Mouse (Mus musculus) inflammation-experienced regulatory T-cells, adult 6 months (primary cell): ENCODE data around the gene Slc37a4. TPM values are rescaled to one million over a fixed set of nuclear protein-coding genes. Genes with fewer than 3 reads are reported as not detected.
"Not testable (repeated sequence)": the region's sequence is repeated elsewhere in the genome, so short reads cannot be mapped to it uniquely, and the experiment has no call there.

Experiments
- ATAC-seq: one replicate; pipeline ENCODE4 v1.8.0; 2017
- polyA plus RNA-seq, 3 experiments: library from polyadenylated mRNA; unstranded; fragments of 100-300 nt; shearing (Covaris generic); gene quantifications; one replicate each; pipeline ENCODE4 v1.2.1; 2017

Gene Slc37a4
- polyA plus RNA-seq = 10 to 100 TPM; 13.6 to 24.2 (median 18.2) TPM

GRCm38 (mm10) chr9:44396684-44397411 is at the start of gene Slc37a4:
TSS of gene Slc37a4 (plus strand) at chr9:44396852.
- peak; percentile 93 for ATAC-seq

- ATAC-seq = no peak
Observed at GRCm38 (mm10) chr9:44347166-44347565, 49.5 kb upstream of the Slc37a4 start.

- no peak for ATAC-seq
Observed at GRCm38 (mm10) chr9:44347621-44348020, 49.0 kb upstream of the Slc37a4 start.

GRCm38 (mm10) chr9:44348546-44348945 is 48.1 kb upstream of the Slc37a4 start:
- ATAC-seq = no peak

GRCm38 (mm10) chr9:44351396-44351795 is 45.3 kb upstream of the Slc37a4 start:
- no peak for ATAC-seq

- ATAC-seq = no peak
Observed at GRCm38 (mm10) chr9:44352337-44352736, 44.3 kb upstream of the Slc37a4 start.

GRCm38 (mm10) chr9:44353142-44353541 is 43.5 kb upstream of the Slc37a4 start:
- ATAC-seq = no peak

- peak; percentile 39 for ATAC-seq
Observed at GRCm38 (mm10) chr9:44357207-44357606, 39.4 kb upstream of the Slc37a4 start.

- peak; percentile 91 for ATAC-seq
Observed at GRCm38 (mm10) chr9:44361190-44361917, 35.3 kb upstream of the Slc37a4 start, which contains the start of gene Vps11. TSS of gene Vps11 (minus strand) at chr9:44361670.

GRCm38 (mm10) chr9:44361931-44362330 is 34.7 kb upstream of the Slc37a4 start:
- not testable (repeated sequence) for ATAC-seq

- no peak for ATAC-seq
Observed at GRCm38 (mm10) chr9:44364480-44364879, 32.2 kb upstream of the Slc37a4 start.

GRCm38 (mm10) chr9:44373386-44373785 is 23.3 kb upstream of the Slc37a4 start:
- ATAC-seq = no peak

GRCm38 (mm10) chr9:44376141-44376540 is 20.5 kb upstream of the Slc37a4 start:
- ATAC-seq = no peak

- ATAC-seq = not testable (repeated sequence)
Observed at GRCm38 (mm10) chr9:44377335-44377734, 19.3 kb upstream of the Slc37a4 start.

- no peak for ATAC-seq
Observed at GRCm38 (mm10) chr9:44378153-44378730, 18.4 kb upstream of the Slc37a4 start.

- peak; percentile 93 for ATAC-seq
Observed at GRCm38 (mm10) chr9:44379054-44379834, 17.4 kb upstream of the Slc37a4 start, which contains the start of gene Hyou1. TSS of gene Hyou1 (plus strand) at chr9:44379490.

GRCm38 (mm10) chr9:44379862-44380261 is 16.8 kb upstream of the Slc37a4 start:
- no peak for ATAC-seq

GRCm38 (mm10) chr9:44384596-44384995 is 12.1 kb upstream of the Slc37a4 start:
- ATAC-seq = no peak

GRCm38 (mm10) chr9:44387221-44387620 is 9.4 kb upstream of the Slc37a4 start:
- ATAC-seq = no peak

GRCm38 (mm10) chr9:44389273-44389672 is 7.4 kb upstream of the Slc37a4 start:
- ATAC-seq = peak; percentile 82

GRCm38 (mm10) chr9:44391466-44391865 is 5.2 kb upstream of the Slc37a4 start:
- ATAC-seq = no peak

- ATAC-seq = no peak
Observed at GRCm38 (mm10) chr9:44398087-44398486, 1.4 kb downstream of the Slc37a4 start.

- ATAC-seq = no peak
Observed at GRCm38 (mm10) chr9:44398551-44398950, 1.9 kb downstream of the Slc37a4 start.
